Mouse (Mus musculus) retina, adult 2 months (tissue): ENCODE results near the gene Elmo1.

Experiments used
- DNase-seq: peaks from one replicate; pipeline ENCODE4 v3.0.0-alpha.2; 2012; ENCODE audit warnings: low read depth, low spot score

The Elmo1 gene

GRCm38 (mm10) chr13:20090133-20090710, at the start of gene Elmo1:
TSS of gene Elmo1 (plus strand) at chr13:20090596.
- DNase-seq, result no peak

DNA sequence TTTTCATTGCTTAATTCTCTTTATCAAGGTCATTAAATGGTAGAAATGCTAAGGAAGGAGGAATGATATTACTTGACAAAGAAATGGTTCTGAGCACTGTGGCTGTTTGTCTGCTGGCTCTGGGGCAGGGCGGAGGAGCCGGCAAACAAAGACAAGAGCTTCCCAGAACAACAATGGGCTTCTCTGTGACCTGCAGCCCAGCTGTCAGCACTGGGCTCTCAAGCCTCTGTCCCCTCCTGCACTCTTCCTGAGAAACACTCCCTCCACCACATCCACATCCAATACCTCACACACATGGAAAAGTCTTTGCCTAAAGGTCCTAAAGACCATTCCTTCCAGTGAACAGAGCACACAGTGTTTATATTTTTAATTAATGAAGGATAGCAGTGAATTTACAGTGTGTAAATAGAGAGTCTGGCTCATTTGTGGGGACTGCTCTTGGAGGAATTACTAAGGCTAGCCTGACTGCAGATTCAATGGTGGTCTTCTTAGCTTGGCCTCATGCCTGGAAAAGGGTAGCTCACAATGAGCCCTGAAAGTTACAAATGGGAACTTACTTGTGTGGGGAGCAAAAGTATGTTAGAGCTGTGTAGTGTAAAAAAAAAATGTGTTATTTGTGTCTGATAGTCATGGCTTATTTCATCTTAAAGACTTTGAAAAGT, 49.1 kb upstream of the Elmo1 start:
- no peak for DNase-seq

- DNase-seq, result no peak
These were observed 47.5 kb upstream of the Elmo1 start for GRCm38 (mm10) chr13:20042856-20043255.

DNA sequence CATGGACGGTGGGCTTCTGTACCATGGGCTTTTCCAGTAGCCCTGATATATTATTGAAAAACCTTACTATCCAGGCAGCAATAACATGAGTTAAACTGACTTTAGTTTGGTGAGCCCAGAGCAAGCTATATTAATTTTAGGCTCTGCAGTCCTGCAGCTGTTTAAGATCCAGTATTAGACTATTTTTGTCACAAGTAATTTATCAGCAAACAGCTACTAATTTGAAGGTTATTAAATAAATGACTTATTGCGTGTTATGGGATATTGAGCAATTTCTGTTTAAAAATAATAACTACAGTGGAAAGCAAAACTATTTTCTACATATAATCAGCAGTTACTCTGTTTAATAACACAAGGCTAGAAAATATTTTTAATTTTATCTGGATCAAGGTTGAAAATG, 45.0 kb upstream of the Elmo1 start:
- no peak for DNase-seq

- DNase-seq, result no peak
These were observed 44.6 kb upstream of the Elmo1 start for GRCm38 (mm10) chr13:20045836-20046235.

- DNase-seq, result no peak
These were observed 44.0 kb upstream of the Elmo1 start for GRCm38 (mm10) chr13:20046406-20046805.

GRCm38 (mm10) chr13:20047926-20048836, 42.2 kb upstream of the Elmo1 start:
- DNase-seq, result no peak

DNA sequence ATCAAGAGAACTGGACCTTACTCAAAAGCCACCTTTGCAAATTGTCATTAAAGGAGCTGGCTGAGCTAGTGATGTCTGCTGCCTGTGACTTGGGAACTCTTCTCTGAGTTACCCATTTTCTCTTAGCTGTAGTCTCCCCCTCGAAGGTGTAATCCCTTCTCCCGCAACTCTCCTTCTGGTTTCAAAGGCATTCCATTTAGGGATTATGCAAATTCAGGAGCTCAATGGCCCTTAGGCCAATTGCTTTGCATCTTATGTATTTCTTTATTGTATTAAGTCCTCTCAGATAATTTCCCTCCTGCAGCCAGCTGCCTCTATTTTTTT, 41.6 kb upstream of the Elmo1 start:
- no peak for DNase-seq

GRCm38 (mm10) chr13:20049654-20050053, 40.7 kb upstream of the Elmo1 start:
- no peak for DNase-seq

GRCm38 (mm10) chr13:20050149-20050548, 40.2 kb upstream of the Elmo1 start:
- no peak for DNase-seq

DNA sequence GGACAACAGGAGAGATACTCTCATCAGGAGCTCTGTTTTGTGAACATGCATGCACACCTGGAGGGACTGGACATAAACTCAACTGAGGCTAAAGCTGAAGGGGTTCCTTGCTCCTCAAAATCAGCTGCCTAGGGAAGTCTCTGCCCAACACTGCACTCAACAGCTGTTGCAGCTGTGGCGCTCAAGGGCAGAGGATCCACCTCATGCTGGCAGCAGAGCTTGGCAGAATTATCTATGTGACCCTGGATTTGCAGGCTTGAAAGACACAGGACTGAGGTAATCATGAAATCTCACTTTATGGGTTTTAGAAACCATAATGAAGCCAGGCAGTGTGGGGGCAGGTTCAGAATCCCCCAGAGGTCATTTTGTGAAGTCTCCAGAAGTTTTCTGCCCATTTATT, 32.5 kb upstream of the Elmo1 start:
- DNase-seq, result no peak

GRCm38 (mm10) chr13:20061031-20061430, 29.4 kb upstream of the Elmo1 start:
- no peak for DNase-seq

GRCm38 (mm10) chr13:20063331-20063730, 27.1 kb upstream of the Elmo1 start:
- no peak for DNase-seq

DNA sequence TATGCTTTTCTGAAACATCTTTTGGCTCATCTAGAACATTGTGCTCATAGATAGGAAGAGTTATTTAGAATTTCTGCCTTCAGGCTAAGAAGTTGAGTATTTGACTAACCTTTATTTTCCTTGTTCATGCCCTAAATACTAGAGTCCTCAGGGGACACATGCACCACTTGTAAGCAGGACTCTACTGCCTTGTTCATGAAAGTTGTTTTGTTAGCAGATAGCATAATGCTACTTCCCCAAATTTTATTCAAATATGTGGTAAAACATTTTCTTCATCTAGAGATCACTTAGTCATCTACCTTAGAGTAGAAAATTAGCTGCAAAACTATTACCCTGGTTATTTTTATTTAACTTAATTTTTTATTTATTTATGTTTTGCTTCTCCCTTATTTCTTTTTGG, 18.4 kb upstream of the Elmo1 start:
- DNase-seq, result no peak

DNA sequence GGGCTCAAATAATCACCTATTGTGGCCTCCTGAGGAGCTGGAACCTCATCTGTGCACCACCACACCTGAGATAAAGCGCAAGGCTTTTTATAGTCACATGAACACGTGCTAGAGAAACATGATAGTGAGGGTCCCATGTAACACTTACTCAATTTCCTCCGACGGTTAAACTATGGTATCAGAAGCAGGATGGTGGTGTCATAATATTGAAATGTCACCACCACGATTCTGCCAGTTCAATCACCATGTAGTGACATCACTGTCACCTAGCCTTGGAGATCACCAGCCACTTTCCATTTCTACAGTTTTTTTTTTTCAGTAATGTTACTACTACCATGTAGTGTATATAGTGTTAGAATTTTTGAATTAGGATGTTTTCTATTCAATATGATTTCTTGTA, 17.4 kb upstream of the Elmo1 start:
- no peak for DNase-seq

- no peak for DNase-seq
These were observed 13.9 kb upstream of the Elmo1 start for GRCm38 (mm10) chr13:20076521-20076920.

- no peak for DNase-seq
These were observed 13.2 kb upstream of the Elmo1 start for GRCm38 (mm10) chr13:20077237-20077636.

- DNase-seq, result no peak
These were observed 561 bp downstream of the Elmo1 start for GRCm38 (mm10) chr13:20090711-20091603.

- DNase-seq, result no peak
These were observed 1.2 kb downstream of the Elmo1 start for GRCm38 (mm10) chr13:20091604-20091926.

- no peak for DNase-seq
These were observed 1.9 kb downstream of the Elmo1 start for GRCm38 (mm10) chr13:20092301-20092700.

DNA sequence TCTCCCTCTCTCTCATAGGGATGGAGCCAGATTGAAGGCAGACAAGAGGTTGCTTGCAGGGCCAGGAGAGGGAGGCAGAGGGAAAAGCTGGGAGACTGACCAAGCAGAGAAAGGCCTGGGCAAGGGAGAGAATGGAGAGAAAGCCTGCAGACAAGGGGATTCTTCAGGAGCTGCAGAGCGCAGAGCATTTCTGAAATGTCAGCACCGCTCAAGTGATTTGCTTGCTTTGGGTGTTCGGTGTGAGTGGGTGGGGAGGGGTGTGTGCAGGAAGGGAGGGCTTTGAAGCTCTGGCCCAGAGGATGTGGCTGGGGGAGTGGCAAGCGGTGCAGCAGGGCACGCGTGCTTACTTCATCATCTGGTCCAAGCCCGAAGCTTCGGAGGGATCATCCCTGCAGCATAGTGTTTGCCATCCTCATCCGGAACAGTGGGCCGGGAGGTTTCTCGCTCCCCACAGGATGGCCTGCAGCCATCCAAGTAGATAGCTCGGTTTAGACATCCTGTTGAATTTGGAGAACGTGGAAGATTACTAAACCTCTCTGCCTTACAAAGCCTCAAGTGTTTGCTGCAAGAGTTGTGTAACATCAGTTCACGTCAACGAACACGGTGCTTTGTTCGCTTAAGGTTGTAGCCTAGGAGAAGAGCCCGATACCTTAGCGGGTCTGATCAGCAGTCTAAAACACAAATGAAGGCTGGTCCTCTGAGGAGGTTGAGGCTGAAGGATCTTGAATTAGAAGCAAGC, 3.1 kb downstream of the Elmo1 start:
- no peak for DNase-seq
